Mouse (Mus musculus) small intestine, adult 2 months (tissue): ENCODE measurements around the gene Clpsl2.

Experiments used
- CTCF ChIP-seq: fragments of 200-500 bp; IDR thresholded peaks from 2 replicates; pipeline ENCODE4 v1.5.1; 2012; ENCODE audit warnings: low read depth, mild to moderate bottlenecking, control low read depth, inconsistent platforms, low read length, moderate library complexity, mixed read lengths; ENCODE audit not compliant: insufficient replicate concordance, insufficient read length; ENCODE audit errors: extremely low read depth
- POLR2A ChIP-seq: fragments of 200-500 bp; IDR thresholded peaks from 2 replicates; pipeline ENCODE4 v1.6.1; 2012; ENCODE audit warnings: low read depth, mild to moderate bottlenecking, control low read depth, inconsistent platforms, low read length, moderate library complexity

GRCm38 (mm10) chr17:28593965-28594364 is 44.8 kb downstream of the Clpsl2 start:
- TF ChIP-seq CTCF, result no peak
- no peak for TF ChIP-seq POLR2A
